Mouse (Mus musculus): ENCODE measurements around the gene Slco6c1.

- TF ChIP-seq EP300 (IDR thresholded peaks at IDR 0.05) (no peak), CTCF (IDR thresholded peaks at IDR 0.05) (no peak)
These were observed 108.7 kb downstream of the Slco6c1 start for GRCm38 (mm10) chr1:97019404-97019803.
